Mouse (Mus musculus): ENCODE measurements at regions not wholly inside any gene's neighbourhood (a gene's known extent, or its start where the extent isn't known, plus 50 kb on each side); places are given as distances from the start of the nearest gene placed in this dataset.
A peak's percentile ranks its signal among the peaks of the same experiment; 100 is the strongest.

DNA sequence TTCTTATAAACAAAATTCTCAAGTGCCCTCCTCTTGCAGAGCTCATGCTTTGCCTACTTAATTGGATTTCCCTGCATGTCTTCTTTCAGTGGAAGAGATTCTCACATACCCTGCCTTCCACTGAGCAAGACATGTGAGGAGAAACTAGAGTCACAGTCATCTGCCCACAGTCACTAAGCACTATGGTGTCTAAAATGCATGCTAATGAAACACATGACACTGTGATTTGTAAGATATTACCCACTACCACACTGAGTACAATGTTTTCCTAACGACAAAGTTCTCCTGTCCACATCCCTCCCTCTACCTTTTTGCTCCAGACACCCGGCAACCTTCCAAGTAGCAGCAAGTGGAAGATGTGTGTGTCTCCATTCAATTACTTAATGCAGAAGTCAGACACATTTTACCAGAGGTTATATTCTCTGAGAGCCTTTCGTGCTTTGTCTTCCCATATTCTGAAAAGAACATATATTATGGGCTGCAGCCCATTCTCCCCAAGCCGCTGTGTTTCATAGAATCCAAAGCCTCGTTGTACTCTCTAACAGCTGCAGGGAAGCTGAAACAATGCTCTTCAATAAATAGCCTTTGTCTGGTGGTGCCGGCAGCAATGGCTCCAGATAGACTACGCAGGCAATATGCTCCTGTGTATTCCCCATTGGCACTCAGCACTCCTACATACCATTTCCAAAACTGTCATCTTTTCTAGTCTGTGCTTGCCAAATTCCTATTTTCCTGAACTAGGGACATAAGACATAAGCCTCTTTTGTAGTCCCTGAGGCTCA lies 670.7 kb downstream of the Poteg start:
- Histone ChIP-seq H3K9me3 (replicated peaks) (no peaks in the 10 kb centered on the region), H3K9ac (no peak overlapping the region), H3K4me3 (no peak overlapping the region), H3K4me2 (no peak overlapping the region), H3K4me1 (replicated peaks) (no peaks in the 10 kb centered on the region), H3K36me3 (no peaks in the 10 kb centered on the region), H3K27ac (ENCODE audit: poor library complexity, severe bottlenecking) (no peak overlapping the region), H3K27me3 (replicated peaks) (no peaks in the 10 kb centered on the region)
- no peak for ATAC-seq (ENCODE audit: insufficient number of reproducible peaks, low FRiP score)
- WGBS, result 74% methylated on average over 7 of the region's 7 CpGs

DNA sequence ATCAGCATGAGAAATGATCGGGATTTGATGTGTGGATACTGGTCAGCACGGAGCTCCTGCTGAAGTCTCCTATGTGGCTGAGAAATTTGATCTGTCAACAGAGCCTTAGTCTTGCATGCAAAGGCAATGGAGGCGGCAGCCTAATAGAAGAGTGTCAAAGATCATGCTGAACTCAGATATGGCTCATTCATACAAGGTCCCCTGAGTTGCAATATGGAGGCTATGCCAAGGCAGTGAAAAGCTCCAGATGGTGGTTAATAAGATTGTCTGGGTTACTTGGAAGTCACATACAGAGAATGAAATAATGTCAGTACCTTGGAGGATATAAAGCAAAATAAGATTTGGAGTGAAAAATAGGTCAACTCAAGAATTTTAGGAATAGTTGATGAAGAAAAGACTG lies 677.6 kb downstream of the Poteg start:
- ATAC-seq (ENCODE audit: insufficient number of reproducible peaks, low FRiP score), result no peak
- WGBS, result 72% methylated on average over 3 of the region's 3 CpGs
- H3K4me1 ChIP-seq (replicated peaks), result no peaks in the 10 kb centered on the region
- H3K27me3 ChIP-seq (replicated peaks), result no peaks in the 10 kb centered on the region
- H3K9ac ChIP-seq, result no peak overlapping the region
- no peaks in the 10 kb centered on the region for H3K9me3 ChIP-seq (replicated peaks)
- no peak overlapping the region for H3K4me2 ChIP-seq
- no peaks in the 10 kb centered on the region for H3K36me3 ChIP-seq
- no peak overlapping the region for H3K4me3 ChIP-seq
- H3K27ac ChIP-seq (ENCODE audit: poor library complexity, severe bottlenecking), result no peak overlapping the region

DNA sequence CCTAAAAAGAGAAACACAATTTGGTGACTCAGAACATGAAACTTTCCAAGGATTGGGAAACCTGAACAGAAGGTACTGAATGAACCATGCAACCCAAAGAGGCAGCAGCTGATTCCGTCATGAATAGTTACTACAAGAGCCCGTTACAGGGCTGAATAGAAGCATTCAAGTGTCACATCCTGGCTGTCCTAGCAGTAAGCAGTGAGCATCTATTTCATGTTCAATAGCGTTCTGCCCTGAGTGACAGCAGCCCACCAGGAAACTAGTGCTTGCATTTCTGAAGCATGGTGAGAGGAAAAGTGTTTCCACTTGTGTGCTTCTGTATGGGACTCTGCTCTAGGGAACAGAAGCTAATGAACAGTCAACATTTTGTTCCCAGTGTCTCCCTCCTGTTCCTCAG lies 694.4 kb downstream of the Poteg start:
- no peak overlapping the region for H3K4me2 ChIP-seq
- H3K9ac ChIP-seq, result no peak overlapping the region
- H3K9me3 ChIP-seq (replicated peaks), result no peaks in the 10 kb centered on the region
- H3K4me3 ChIP-seq, result no peak overlapping the region
- ATAC-seq (ENCODE audit: insufficient number of reproducible peaks, low FRiP score), result no peak
- WGBS, result 66% methylated on average over 3 of the region's 3 CpGs
- no peaks in the 10 kb centered on the region for H3K4me1 ChIP-seq (replicated peaks)
- no peaks in the 10 kb centered on the region for H3K36me3 ChIP-seq
- no peak overlapping the region for H3K27ac ChIP-seq (ENCODE audit: poor library complexity, severe bottlenecking)
- H3K27me3 ChIP-seq (replicated peaks), result no peaks in the 10 kb centered on the region

DNA sequence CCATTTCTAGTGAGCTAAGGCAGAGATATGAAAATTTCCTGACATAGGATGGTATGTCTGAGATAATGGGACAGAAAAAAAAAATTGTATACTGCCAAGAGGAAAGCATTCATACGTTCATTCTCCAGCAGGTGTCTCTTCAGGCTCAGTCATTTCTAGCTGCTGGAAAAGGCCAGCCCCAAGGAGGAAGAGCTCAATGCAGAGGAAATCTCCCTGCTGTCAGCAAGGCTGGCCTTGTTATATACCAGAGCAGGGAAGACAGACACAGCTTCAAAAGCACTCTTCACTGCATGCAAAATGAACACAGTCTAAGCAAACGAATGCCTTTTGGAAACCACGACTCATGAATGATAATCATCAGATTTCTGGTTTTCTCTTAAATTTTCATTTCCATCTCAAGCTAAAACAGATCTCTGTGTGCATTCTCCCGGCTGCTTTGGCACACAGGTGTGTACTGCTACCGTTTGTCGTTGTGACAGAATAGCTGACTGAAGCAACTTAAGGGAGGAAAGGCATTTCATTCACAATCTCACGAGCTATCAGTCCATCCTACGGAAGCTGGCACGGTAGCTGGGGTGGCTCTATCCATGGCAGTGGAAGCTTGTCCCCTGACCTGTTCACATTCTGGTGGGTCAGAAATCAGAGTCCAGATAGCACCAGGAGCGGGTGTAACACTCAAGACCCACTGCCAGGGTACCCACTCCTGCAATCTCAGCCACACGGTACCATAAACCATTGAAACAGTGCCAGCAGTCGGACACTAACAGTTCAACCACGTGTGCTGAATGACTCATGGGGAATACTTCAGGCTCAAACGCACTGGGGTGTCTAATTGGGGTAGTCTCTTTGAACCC lies 701.4 kb downstream of the Poteg start:
- 50% methylated on average over 14 of the region's 14 CpGs for WGBS
- no peaks in the 10 kb centered on the region for H3K36me3 ChIP-seq
- H3K27ac ChIP-seq (ENCODE audit: poor library complexity, severe bottlenecking), result no peak overlapping the region
- no peak overlapping the region for H3K4me3 ChIP-seq
- H3K4me2 ChIP-seq, result no peak overlapping the region
- ATAC-seq (ENCODE audit: insufficient number of reproducible peaks, low FRiP score), result peak; percentile 69
- H3K27me3 ChIP-seq (replicated peaks), result no peaks in the 10 kb centered on the region
- H3K9me3 ChIP-seq (replicated peaks), result no peaks in the 10 kb centered on the region
- H3K4me1 ChIP-seq (replicated peaks), result peaks cover 4% of the 10 kb centered on the region
- no peak overlapping the region for H3K9ac ChIP-seq

DNA sequence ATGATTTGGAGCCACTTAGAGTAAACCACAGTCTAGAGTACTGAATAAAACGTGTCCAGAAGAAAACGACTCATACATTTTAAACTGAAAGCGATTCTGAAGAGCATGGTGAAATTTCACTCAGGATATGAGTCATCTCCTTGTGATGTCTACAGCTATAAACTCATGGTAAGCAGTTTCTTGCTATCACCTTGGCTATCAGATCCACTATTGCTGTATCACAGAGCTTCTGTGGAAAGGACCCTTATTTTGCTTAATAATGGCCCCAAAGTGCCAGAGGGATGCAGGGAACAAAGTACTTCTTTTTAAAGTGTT lies 701.9 kb downstream of the Poteg start:
- no peak for ATAC-seq (ENCODE audit: insufficient number of reproducible peaks, low FRiP score)

DNA sequence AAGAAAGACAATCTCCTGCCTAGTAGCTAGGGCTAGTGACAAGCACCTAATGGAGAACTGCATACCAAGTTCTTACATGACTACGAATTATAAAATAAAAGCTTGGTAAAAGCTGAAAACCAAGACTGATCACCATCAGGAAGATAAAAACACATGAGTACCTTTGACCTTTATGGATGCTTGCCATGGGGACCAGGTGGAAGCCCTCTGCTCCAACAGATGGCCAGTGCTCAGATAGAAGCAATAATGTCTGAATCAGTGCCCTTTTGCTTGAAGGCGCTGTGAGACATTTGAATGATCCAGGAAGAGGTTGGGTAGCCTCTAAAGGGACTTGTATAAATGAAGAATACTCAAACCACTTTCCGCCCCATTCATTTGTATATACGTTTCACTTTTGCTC lies 713.2 kb downstream of the Poteg start:
- WGBS, result 82% methylated on average over 4 of the region's 4 CpGs

More for the DNA sequence above, 701.9 kb downstream of the Poteg start:
- H3K36me3 ChIP-seq, result no peaks in the 10 kb centered on the region
- H3K4me2 ChIP-seq, result no peak overlapping the region
- H3K27me3 ChIP-seq (replicated peaks), result no peaks in the 10 kb centered on the region
- H3K9me3 ChIP-seq (replicated peaks), result no peaks in the 10 kb centered on the region
- no peak overlapping the region for H3K9ac ChIP-seq
- no peak overlapping the region for H3K4me3 ChIP-seq
- H3K27ac ChIP-seq (ENCODE audit: poor library complexity, severe bottlenecking), result no peak overlapping the region
- peaks cover 4% of the 10 kb centered on the region for H3K4me1 ChIP-seq (replicated peaks)
- WGBS, result 62% methylated on average over 3 of the region's 3 CpGs

DNA sequence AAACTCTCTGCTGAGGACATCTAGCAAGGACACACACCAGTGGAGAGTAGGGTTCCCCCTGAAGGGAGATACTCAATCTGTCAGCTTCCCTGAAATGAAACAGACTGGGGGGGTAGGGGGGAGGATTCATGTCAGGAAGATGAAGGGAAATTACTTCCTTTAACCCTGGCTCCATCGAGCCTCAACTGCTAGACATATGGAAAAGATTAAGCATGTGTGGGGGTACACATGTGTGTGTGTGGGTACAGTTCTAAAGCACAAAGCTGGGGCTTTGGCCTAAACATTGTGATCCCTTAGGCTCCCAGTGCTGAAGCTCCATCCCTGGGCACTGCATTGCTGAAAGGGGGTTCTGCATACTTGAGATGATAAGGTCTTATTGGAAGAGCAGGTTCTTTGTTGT lies 720.6 kb downstream of the Poteg start:
- ATAC-seq (ENCODE audit: insufficient number of reproducible peaks, low FRiP score), result no peak
- 59% methylated on average over 1 of the region's 1 CpGs for WGBS
- Histone ChIP-seq H3K9ac (no peak overlapping the region), H3K4me1 (replicated peaks) (no peaks in the 10 kb centered on the region), H3K36me3 (no peaks in the 10 kb centered on the region), H3K27ac (ENCODE audit: poor library complexity, severe bottlenecking) (no peak overlapping the region), H3K4me3 (no peak overlapping the region), H3K9me3 (replicated peaks) (no peaks in the 10 kb centered on the region), H3K27me3 (replicated peaks) (no peaks in the 10 kb centered on the region), H3K4me2 (no peak overlapping the region)

More for the DNA sequence above, 713.2 kb downstream of the Poteg start:
- no peak overlapping the region for H3K27ac ChIP-seq (ENCODE audit: poor library complexity, severe bottlenecking)
- H3K36me3 ChIP-seq, result no peaks in the 10 kb centered on the region
- H3K9ac ChIP-seq, result no peak overlapping the region
- H3K27me3 ChIP-seq (replicated peaks), result no peaks in the 10 kb centered on the region
- H3K4me3 ChIP-seq, result no peak overlapping the region
- no peak overlapping the region for H3K4me2 ChIP-seq
- H3K9me3 ChIP-seq (replicated peaks), result no peaks in the 10 kb centered on the region
- no peaks in the 10 kb centered on the region for H3K4me1 ChIP-seq (replicated peaks)
- ATAC-seq (ENCODE audit: insufficient number of reproducible peaks, low FRiP score), result no peak

DNA sequence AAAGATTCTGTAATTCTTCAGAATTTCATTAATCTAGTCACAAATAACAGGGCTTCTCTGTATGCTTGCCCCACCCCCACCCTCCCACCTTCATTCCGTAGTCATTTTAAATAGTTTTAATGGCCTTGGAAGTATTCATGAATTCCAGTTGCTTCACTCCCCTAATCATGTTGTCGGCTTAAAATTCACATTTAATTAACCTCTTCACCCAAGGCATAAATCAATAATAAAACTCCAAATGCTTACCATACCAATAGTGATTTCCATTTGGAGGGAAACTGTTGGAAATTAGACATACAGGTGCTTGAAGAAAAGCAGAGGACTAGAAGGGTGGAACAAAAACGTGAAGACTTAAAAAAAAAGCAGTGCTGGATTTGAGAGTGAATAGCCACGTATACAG lies 724.0 kb downstream of the Poteg start:
- Histone ChIP-seq H3K27ac (ENCODE audit: poor library complexity, severe bottlenecking) (no peak overlapping the region), H3K36me3 (no peaks in the 10 kb centered on the region), H3K4me1 (replicated peaks) (no peaks in the 10 kb centered on the region), H3K27me3 (replicated peaks) (no peaks in the 10 kb centered on the region), H3K9ac (no peak overlapping the region), H3K4me2 (no peak overlapping the region), H3K9me3 (replicated peaks) (no peaks in the 10 kb centered on the region), H3K4me3 (no peak overlapping the region)
- no peak for ATAC-seq (ENCODE audit: insufficient number of reproducible peaks, low FRiP score)
- WGBS, result 59% methylated on average over 4 of the region's 4 CpGs

DNA sequence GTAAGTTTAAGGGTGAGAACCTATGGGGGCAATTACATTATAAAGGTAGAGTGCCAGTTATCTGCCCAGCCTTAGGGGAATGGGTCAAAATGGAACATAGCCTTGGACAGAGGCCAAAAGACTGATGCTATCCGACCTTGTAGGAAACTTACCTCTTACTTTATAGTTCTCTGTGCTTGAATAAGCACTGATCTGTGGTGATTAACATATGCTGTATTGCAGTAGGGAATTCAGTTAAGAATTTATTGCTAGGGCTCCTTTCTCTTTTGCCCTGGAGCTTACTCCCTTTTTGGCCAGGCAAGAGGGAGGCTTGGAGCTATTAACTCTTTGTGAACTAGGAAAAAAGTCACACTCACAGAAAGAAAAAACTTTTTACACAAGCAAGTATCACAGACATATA lies 748.5 kb downstream of the Poteg start:
- Histone ChIP-seq H3K27ac (ENCODE audit: poor library complexity, severe bottlenecking) (no peak overlapping the region), H3K4me1 (replicated peaks) (no peaks in the 10 kb centered on the region), H3K4me3 (no peak overlapping the region), H3K9ac (no peak overlapping the region), H3K36me3 (no peaks in the 10 kb centered on the region), H3K9me3 (replicated peaks) (no peaks in the 10 kb centered on the region), H3K27me3 (replicated peaks) (no peaks in the 10 kb centered on the region), H3K4me2 (no peak overlapping the region)
- no peak for ATAC-seq (ENCODE audit: insufficient number of reproducible peaks, low FRiP score)
- WGBS, result 48% methylated on average over 1 of the region's 1 CpGs

DNA sequence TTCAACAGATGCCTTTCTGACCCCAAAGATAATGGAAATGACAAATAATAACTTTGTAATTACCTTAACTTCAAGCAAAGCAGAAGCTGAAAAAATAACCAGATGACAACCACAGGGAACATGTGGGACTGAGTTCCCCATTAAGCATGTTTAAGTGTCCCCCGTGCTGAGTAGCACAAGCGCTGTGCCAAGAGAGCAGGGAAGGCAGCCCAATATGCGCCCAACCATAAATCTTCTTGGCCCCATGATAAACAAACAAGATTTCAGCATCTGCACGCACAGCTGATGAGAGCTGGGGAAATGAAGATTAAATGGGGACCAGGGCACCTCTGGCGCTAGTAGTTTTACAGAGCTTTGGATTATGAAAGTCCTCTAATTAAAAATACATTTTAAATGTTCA lies 788.1 kb downstream of the Poteg start:
- no peaks in the 10 kb centered on the region for H3K27me3 ChIP-seq (replicated peaks)
- H3K4me1 ChIP-seq (replicated peaks), result no peaks in the 10 kb centered on the region
- no peak overlapping the region for H3K4me2 ChIP-seq
- H3K27ac ChIP-seq (ENCODE audit: poor library complexity, severe bottlenecking), result no peak overlapping the region
- H3K36me3 ChIP-seq, result no peaks in the 10 kb centered on the region
- H3K9me3 ChIP-seq (replicated peaks), result no peaks in the 10 kb centered on the region
- no peak for ATAC-seq (ENCODE audit: insufficient number of reproducible peaks, low FRiP score)
- H3K9ac ChIP-seq, result no peak overlapping the region
- no peak overlapping the region for H3K4me3 ChIP-seq
- 70% methylated on average over 5 of the region's 5 CpGs for WGBS

DNA sequence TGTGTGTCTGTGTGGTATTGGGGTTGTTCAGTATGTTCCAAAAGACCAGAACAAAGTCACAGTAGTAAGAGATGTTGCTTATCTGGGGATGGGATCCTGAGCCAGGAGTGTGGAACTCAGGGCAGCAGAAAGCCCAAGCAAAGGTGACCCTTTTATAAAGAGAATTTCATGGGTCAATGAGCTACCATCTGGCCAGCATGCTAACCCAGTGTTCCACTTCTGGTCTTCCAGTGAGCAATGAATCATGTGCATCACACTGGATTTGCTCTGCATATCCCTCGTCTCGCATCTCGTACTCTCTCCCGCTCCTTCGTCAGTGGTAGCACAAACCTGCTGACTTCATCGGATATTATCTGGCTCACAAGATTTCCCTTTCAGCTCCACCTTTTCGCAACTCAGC lies 791.9 kb downstream of the Poteg start:
- no peak overlapping the region for H3K27ac ChIP-seq (ENCODE audit: poor library complexity, severe bottlenecking)
- ATAC-seq (ENCODE audit: insufficient number of reproducible peaks, low FRiP score), result no peak
- no peak overlapping the region for H3K4me3 ChIP-seq
- no peaks in the 10 kb centered on the region for H3K36me3 ChIP-seq
- H3K27me3 ChIP-seq (replicated peaks), result no peaks in the 10 kb centered on the region
- 87% methylated on average over 7 of the region's 7 CpGs for WGBS
- H3K9ac ChIP-seq, result no peak overlapping the region
- H3K4me1 ChIP-seq (replicated peaks), result no peaks in the 10 kb centered on the region
- H3K9me3 ChIP-seq (replicated peaks), result no peaks in the 10 kb centered on the region
- H3K4me2 ChIP-seq, result no peak overlapping the region

Measured in heart, embryonic 12.5 days (tissue).